Mouse (Mus musculus): Measurements from ENCODE around the gene Speg. TPM values are rescaled to one million over a fixed set of nuclear protein-coding genes. Genes with fewer than 3 reads are reported as not detected.

Speg gene
- total RNA-seq, 2 experiments from 2014 or later: 12.8 to 30.6 TPM

DNA sequence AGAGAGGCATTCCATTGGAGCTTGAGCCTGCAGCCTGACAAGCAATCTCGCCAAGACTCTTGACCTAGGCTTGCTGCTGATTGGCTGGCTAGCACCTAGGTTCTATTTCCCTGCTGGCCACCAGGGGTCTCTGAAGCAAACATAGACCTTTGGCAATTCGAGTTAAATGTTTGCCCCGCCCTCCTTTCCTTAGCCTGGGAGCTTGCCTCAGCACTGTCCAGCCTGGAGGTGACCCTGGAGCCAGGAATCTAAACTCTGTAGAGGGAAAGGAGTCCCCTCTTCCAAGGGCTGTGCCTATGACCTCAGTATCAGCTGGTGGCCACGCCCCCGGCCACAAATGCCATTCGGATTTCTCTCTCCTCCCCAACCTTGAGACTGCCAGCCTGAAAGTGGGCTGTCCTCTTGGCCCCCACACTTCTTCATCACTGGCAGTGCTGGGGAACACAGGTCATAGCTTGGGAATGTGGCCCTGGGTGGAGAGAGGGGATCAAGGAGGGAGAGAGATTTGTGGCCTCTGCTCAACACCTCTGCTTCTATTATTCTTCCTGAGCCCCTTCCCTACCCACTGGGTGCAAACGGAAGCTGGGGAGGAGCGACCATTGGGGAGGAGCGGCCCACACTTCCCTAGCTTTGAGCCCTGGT is 23.8 kb downstream of the Speg start:
- peak; percentile 84 for DNase-seq

DNA sequence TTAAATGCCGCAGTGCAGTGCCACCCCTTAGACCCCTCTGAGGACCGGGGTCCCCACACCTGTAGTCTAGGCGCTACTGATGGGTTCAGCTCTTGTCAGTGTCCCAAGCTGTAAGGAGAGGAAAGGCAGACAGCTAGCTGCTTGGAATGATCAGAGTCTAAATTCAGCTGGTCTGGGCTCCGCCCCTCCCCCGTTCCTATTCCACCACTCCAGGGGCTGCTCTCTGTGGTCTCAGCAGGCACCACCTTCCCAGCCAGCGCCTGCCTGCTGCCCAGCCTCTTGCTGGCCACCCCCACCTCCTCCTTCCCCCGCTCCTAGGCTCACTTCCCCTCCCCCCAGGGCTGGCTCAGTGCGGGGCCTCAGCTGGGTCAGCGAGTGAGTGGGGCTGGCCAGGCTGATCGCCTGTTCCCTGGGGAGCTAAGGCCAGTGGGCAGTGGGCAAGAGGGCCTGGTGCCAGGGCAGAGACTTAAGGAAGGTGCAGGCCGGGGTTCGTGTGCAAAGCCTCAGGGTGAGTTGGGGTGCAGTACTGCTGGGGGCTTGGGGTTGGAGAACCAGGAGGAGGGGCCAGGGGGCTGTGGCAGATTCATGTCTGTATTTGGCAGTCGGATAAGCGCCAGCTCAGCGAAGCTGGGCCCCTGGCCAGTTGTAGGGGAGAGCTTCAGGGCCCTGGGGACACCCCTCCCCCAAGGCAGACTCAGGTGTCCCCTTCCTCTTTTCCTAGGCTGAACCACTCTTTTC is 24.8 kb downstream of the Speg start:
- DNase-seq: peak; percentile 76

DNA sequence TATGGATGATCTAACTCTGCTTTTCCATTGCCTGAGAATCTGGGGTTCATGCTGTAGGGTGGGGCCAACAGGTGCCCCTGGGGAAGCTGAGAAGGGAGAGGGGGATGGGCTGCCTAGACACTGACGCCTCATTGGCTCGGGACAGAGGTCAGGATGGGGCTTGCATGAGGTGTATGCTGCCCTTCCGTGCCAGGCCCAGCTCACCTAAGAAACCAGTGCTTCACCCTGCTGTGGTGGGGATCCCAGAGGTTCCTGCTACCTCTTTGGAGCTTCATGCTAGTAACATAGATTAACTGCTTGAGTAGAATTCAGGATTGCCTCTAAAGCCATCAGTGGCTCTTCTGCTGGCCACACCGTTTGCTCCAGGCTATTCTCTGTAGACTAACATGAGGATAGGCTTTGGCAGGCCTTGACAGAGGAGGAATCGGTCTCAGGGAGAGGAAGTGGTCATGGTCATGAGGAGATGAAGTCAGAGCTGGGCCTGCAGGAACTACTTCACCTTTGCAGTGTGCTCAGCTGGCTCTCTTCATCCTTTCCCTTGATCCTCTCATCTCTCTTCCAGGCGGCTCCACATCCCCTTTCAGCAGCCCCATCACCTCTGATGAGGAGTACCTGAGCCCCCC is 25.5 kb downstream of the Speg start:
- DNase-seq: no peak

DNA sequence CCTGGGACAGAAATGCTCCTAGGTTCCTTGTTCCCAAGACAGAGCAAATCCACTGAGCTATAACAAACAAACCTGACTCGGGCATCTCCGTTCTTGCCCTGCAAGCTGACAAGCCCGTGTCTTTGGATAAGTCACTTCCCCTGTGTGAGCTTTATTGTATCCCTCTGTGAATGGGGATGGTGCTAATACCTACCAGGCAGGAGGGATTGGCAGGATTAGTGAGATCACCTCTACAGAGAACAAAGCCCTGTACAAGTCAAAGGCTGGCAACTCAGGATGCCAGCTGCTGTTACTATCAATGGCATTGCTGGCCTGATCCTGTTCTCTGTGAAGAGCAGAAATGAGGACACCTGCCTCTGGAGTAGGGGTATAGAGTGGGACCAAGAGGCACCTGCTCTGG is 30.4 kb downstream of the Speg start:
- no peak for DNase-seq

DNA sequence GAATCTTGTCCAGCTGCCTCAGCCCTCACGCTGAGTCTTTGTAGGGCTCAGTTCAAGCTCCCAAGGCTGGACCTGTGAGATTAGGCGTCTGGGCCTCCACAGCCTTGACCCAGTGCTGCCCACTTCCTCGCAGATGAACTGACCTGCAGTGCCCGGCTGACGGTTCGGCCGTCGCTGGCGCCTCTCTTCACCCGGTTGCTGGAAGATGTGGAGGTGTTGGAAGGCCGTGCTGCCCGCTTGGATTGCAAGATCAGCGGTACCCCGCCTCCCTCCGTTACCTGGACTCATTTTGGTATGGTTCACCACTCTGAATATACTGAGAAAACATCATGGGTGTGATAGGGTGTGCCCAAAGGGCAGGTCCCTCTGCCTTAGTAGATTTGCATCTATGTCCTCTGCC is 31.1 kb downstream of the Speg start:
- no peak for DNase-seq

DNA sequence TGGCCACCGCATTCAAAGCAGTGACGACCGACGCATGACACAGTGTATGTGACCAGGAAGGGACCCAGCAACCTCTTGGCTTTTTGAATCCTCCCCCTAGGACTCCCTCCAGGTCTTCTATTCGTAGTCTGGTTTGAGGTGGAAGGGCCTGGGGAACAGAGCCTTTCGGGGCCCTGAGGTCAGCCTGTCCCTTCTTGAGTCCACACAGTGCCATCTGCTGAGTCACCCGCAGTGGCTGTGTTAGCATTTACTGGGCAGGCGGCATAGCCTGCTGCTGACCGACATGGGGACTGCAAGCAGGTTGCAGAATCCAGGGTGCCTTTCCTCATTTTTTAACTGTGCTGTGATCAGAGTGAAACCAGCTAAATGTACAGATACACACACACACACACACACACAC is 32.0 kb downstream of the Speg start:
- DNase-seq: no peak

DNA sequence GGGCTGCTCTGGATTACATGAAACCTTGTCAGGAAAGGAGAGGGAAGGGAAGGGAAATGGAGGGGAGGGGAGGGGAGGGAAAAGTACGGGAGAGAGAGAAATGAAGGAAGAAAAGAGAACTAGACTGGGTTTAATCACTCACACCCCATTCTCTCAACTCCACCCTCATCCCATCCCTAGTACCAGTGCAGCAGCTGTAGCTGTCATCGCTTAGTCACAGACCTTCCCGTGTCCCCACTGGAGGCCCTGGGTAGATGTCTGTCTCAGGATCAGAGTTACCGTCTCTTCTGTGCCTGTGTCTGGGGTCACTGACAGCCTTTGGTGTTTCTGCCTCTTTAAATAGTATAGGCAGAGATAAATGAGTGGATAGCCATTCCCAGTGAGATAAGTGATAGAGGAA is 33.1 kb downstream of the Speg start:
- no peak for DNase-seq

DNA sequence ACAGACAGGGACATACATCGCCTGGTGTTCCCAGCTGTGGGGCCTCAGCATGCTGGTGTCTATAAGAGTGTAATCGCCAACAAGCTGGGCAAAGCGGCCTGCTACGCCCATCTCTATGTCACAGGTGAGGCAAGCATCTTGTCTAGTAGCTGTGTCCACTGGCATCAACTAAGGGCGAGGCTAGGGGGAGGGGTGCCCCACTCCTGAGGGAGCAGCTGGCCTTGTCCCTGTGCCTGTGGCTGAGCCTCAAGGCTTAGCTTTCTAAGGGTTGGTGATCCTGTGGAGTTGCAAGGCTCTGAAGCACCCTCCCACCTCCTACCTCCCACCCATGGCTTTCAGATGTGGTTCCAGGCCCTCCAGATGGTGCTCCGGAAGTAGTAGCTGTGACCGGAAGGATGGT is 34.9 kb downstream of the Speg start:
- no peak for DNase-seq

DNA sequence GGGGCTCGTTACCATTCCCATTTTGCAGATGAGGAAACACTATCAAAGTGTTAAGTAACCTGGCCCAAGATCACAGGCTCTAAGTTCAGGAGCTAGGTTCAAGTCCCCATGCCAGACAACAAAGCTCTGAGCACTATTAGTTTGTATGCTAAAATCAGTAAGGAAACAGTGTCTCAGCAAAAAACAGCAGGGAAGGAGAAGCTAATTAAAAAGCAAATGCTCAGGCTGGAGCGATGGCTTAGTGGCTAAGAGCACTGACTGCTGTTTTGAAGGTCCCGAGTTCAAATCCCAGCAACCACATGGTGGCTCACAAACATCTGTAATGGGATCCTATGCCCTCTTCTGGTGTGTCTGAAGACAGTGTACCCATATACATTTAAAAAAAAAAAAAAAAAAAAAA is 37.1 kb downstream of the Speg start:
- DNase-seq: no peak

DNA sequence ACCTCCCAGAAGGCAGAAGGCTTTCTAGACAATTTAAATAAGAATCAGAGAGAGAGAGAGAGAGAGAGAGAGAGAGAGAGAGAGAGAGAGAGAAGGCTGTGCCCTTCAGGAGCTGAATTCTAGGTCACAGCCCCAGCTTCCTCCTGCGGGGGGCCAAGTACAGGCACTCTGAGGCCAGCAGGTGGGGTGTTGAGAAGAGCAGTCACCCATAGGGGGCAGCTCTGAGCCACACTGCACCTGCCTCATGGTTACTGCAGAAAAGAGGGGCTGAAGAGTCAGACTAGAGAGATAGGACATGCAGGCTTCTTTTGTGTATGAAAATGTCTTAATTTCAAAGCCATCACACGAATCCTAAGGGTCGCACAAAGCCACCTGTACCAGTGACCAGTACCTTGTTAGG is 38.7 kb downstream of the Speg start:
- peak; percentile 42 for DNase-seq

DNA sequence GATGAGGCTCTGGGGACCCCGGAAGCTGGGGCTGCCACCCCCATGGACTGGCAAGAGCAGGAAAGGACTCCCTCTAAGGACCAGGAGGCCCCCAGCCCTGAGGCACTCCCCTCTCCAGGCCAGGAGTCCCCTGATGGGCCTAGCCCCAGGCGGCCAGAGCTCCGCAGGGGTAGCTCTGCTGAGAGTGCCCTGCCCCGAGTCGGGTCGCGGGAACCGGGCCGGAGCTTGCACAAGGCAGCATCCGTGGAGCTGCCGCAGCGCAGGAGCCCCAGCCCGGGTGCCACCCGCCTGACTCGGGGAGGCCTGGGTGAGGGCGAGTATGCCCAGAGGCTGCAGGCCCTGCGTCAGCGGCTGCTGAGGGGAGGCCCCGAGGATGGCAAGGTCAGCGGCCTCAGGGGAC is 46.7 kb downstream of the Speg start:
- DNase-seq: no peak

DNA sequence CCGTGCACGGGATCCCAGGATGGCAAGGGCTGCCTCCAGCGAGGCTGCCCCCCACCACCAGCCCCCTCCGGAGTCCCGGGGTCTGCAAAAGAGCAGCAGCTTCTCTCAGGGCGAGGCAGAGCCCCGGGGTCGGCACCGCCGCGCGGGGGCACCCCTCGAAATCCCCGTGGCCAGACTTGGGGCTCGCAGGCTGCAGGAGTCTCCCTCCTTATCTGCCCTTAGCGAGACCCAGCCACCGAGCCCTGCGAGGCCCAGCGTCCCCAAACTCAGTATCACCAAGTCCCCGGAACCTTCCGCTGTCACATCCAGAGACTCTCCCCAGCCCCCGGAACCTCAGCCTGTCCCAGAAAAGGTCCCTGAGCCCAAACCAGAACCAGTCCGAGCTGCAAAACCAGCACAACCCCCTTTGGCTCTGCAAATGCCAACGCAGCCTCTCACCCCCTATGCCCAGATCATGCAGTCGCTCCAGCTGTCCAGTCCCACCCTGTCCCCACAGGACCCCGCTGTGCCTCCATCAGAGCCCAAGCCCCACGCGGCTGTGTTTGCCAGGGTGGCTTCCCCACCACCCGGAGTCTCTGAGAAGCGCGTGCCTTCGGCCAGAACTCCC is 47.2 kb downstream of the Speg start:
- DNase-seq: no peak

DNA sequence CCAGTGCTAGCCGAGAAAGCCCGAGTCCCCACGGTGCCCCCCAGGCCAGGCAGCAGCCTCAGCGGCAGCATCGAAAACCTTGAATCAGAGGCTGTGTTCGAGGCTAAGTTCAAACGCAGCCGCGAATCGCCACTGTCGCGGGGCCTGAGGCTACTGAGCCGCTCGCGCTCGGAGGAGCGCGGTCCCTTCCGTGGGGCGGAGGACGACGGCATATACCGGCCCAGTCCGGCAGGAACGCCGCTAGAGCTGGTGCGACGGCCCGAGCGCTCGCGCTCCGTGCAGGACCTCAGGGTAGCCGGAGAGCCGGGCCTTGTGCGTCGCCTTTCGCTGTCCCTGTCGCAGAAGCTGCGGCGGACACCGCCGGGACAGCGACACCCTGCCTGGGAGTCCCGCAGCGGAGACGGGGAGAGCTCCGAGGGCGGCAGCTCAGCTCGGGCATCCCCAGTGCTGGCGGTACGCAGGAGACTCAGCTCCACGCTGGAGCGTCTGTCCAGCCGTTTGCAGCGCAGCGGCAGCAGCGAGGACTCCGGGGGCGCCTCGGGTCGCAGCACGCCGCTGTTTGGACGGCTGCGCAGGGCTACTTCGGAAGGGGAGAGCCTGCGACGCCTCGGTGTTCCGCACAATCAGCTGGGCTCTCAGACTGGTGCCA is 47.9 kb downstream of the Speg start:
- peak; percentile 70 for DNase-seq

DNA sequence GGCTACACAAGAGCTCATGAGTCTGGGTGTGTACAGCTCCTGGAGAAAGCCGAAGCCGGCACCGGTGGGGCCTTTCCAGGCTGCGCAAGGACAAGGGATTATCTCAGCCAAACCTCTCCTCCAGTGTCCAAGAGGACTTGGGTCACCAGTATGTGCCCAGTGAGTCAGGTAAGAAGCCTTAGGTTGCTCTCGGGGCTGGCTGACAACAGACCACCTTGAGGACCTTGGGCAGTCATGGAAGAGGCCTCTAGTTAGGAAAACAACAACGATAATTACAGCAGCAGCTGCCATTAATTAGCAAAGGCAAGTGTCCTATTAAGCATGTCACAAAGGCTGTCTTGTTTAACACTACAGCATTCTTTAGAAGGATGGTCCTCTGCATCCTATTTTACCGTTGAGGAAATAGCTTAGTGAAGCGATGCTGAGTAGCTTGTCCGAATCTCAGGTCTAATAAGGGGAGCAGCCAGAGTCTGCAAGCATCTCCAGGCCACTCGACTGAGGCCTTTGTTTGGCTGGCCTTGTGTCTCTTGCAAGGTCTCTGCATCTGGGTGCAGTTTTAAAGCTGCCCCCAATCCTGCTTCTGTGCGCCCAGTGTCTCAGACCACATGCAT is 48.8 kb downstream of the Speg start:
- DNase-seq: no peak

DNA sequence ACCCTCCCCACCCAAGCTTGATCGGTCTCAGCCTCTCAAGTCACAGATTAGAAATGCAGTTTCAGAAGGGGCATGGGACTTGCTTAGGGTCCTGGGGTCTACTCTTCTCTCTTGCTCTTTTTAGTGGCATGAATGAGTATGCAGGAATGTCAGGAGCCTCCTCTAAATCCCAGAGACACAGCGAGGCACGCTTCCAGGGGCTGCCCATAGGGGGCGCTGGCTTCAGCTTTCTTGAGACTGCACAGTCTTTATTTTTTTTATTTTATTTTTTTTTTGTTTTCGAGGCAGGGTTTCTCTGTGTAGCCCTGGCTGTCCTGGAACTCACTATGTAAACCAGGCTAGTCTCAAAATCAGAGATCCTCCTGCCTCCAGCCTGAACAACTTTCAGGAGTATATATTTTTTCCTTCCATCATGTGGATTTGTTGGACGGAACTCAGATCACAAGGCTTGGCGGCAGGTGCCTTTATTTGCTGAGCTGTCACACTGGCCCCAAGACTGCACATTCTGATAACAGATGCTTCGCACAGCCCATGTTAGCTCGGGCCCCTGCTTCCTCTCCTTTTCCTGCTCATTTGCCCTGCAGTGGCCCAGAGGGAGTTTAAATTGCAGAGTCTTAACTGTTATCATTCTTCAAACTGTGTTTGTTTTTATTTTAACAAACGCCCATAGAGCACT is 50.8 kb downstream of the Speg start:
- DNase-seq: peak; percentile 60

DNA sequence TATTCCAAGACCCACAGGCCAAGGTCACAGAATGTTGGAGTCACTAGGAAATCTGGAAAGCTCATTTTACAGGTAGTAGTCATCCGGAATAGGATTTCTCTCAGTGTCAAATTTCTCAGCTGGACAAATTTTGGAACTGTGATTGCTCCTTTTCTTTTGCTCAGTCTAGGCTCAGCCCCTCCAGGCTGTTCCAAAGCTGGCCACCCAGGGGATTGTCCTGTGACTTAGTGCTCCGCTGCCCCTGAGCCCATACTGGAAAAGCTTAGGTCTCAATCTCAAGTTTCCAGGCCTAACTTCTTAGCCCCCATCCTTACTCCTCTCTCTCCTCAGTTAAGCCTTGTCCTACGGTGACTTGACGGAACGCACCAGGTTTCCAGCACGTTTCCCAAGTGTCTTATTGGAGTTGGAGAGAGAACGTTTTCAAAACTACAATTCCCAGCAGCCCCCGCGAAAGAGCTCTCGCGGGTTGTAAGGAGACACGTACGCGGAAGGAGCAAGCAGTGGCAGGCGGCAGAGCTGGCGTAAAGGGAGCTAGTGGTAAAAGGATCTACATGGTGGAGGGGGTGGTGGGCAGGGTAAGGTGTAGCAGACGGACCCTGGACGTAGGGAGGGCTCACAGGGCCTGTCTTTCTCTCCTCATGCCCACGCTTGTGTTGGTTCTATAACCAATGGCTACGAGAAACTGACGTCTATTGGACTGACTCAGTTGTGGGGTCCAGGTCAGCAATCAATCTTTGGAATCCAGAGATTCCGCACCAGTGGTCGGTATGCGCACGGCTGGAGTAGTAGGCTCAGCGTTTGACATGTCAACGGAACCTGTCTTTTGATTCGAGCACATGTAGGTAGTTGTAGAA is 60.6 kb downstream of the Speg start, which contains the start of gene Gmppa:
Gene Gmppa, plus strand, starts transcription at position 456 of the 854 bp plus-strand sequence.
- peak; percentile 88 for DNase-seq

DNA sequence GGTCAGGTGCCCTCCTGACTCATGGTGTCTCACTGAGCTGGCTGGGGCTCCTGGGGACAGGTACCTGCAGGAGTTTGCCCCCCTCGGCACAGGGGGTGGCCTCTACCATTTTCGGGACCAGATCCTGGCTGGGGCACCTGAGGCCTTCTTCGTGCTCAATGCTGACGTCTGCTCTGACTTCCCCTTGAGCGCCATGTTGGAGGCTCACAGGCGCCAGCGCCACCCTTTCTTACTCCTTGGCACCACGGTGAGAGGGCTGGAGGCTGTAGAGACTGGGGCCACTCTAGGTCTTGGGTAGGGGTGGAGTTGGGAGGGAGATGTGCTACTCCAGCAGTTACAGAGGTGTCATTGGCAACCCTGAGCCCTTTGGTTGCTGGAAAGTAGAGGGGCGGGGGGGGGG is 63.7 kb downstream of the Speg start:
- no peak for DNase-seq

DNA sequence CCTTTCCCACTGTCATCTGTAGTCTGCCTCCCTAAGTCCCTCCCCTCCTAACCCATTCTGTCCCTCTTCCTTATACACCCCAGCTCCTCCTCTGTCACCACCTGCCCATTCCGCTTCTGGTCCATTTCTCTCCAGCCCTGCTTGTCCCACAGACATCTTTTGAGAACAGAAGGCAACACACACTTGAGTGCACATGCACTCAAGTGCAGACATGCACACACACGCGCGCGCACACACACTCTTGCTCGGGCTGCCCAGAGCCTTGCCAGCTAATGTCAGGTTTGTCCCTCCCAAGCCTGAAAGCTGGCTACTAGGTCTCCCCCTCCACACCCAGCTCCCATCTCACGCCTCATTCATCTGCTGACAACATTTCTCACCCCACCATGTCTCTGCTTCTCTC is 65.6 kb downstream of the Speg start:
- no peak for DNase-seq

DNA sequence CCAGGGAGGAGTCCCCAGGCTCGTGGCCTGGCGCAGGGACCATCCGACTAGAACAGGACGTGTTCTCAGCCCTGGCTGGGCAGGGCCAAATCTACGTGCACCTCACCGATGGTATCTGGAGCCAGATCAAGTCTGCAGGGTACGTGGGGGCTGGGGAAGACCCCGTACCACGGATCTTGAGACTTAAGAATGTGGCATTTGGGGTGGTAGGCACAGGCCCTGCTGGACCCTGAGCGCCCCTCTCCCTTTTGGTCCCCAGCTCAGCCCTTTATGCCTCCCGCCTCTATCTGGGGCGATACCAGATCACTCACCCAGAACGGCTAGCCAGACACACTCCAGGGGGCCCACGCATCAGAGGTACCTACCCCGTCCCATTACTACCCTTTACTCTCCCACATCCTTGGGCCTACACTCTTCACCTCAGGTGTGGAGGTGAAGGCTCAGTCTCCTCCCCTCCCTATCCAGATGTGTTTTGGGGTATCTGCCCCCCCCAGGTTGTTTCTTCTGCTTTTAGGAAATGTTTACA is 66.4 kb downstream of the Speg start:
- DNase-seq: no peak

DNA sequence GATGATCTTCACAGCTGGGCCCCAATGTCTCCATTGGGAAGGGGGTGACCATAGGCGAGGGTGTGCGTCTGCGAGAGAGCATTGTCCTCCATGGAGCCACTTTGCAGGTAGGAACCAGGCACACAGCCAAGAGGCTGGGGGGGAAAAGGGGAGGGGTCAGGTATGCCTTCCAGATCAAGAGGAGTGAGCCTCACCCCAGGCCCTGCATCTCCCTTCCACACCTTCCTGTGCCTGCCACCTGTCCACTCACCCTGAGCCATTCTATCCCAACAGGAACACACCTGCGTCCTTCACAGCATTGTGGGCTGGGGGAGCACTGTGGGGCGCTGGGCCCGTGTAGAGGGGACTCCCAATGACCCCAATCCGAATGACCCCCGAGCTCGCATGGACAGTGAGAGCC is 67.1 kb downstream of the Speg start:
- DNase-seq: no peak
